Mouse (Mus musculus): Measurements from ENCODE around the gene Heatr6. TPM values are rescaled to one million over a fixed set of nuclear protein-coding genes. Genes with fewer than 3 reads are reported as not detected.

Heatr6 gene
- total and polyA plus RNA-seq, 2 experiments from 2014 or later, result 22.2 to 29.5 TPM

DNA sequence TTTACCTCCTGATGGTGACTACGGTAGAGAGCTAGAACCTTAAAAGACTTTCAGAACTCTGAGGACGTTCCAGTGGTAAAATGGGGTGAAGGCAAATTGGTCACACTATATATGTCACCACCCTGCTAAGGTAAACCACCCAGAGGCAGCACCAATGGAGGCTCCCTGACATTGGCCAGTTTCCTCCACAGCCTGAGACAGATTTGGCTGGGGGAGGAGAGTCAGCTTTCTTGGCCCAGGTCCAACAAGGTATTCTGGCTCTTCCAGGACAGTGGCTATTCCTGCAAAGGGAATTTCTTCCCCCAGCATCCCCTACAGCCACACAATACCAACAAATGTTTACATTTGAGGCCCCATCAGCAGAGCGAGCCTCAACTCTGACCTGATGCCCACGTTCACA lies 64.5 kb downstream of the Heatr6 start:
- H3K9ac ChIP-seq, result no peak overlapping the region

DNA sequence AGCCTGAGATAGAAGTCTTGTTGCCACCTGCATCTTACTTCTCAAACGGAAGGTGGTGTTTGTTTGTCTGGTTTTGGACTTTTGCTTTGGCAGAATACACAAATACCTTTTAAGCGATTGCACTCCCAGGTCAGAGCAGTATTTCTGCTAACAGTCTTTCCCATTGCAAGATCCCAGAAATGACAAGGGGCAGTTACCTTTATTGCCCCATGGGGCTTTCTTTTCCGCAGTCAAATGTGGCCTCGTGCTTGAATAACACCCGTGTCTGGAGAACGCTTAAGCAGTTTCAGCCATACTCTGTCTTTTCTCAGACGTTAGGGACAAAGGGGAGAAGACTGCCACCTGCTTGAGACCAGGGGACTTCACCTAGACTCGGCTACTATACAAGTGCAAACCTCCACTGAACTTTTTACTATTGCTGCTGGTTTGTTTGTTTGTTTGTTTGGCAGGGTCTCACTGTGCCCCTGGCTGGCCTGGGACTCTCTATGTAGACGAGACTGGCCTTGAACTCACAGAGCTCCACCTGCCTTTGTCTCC lies 65.2 kb downstream of the Heatr6 start:
- TF ChIP-seq CTCF (IDR thresholded peaks at IDR 0.05; ENCODE audit: low read depth), result no peak
- Histone ChIP-seq H3K4me2 (ENCODE audit: low read depth) (no peak overlapping the region), H3K27ac (ENCODE audit: low read depth, low read length) (no peak overlapping the region), H3K36me3 (ENCODE audit: insufficient read depth) (no peaks in the 10 kb centered on the region), H3K27me3 (ENCODE audit: insufficient read depth, low read length) (no peaks in the 10 kb centered on the region), H3K9ac (no peak overlapping the region), H3K9me3 (ENCODE audit: low read length) (no peaks in the 10 kb centered on the region), H3K4me3 (ENCODE audit: low read depth, low read length) (no peak overlapping the region), H3K4me1 (ENCODE audit: insufficient read depth) (no peaks in the 10 kb centered on the region)
- no peak for ATAC-seq
- no peak for DNase-seq
- WGBS, result 72% methylated on average over 9 of the region's 9 CpGs

More for the DNA sequence above, 64.5 kb downstream of the Heatr6 start:
- 80% methylated on average over 4 of the region's 4 CpGs for WGBS
- no peak for TF ChIP-seq CTCF (IDR thresholded peaks at IDR 0.05; ENCODE audit: low read depth)
- Histone ChIP-seq H3K4me3 (ENCODE audit: low read depth, low read length) (no peak overlapping the region), H3K27ac (ENCODE audit: low read depth, low read length) (no peak overlapping the region), H3K4me2 (ENCODE audit: low read depth) (no peak overlapping the region), H3K36me3 (ENCODE audit: insufficient read depth) (no peaks in the 10 kb centered on the region), H3K4me1 (ENCODE audit: insufficient read depth) (no peaks in the 10 kb centered on the region), H3K9me3 (ENCODE audit: low read length) (no peaks in the 10 kb centered on the region), H3K27me3 (ENCODE audit: insufficient read depth, low read length) (no peaks in the 10 kb centered on the region)
- no peak for DNase-seq
- ATAC-seq, result no peak

DNA sequence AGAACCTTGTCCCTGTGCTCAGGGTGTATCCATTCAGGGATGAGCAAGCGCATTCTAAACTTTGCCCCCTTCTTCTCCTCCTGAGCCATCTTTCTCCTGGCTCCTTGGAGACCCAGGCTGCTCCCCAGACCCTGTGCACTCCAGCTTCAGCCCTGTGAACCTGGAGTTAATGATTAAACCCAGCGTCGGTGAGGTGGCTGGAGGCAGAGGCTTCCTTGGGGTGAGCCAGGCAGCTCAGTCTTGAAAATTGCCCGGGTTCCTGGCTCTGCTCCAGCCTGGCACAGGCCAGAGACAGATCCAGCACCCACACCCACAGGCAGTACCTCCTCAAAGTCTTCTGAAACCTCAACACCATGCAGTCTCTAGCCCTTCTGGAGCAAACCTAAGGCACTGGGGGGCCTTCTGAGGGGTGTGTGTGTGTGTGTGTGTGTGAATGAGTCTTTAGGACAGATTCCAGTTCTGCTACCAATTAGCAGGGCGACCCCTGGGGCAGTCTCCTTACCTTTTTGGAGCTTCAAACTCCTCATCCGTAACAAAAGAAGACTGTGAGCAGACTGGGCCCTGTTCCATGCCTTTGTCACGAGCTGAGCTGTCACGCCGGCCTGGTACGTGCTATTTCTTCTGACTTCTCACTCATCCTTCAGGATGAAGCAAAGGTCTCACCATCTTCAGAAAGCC lies 66.4 kb downstream of the Heatr6 start:
- Histone ChIP-seq H3K9ac (no peak overlapping the region), H3K4me1 (ENCODE audit: insufficient read depth) (no peaks in the 10 kb centered on the region), H3K36me3 (ENCODE audit: insufficient read depth) (no peaks in the 10 kb centered on the region), H3K4me3 (ENCODE audit: low read depth, low read length) (no peak overlapping the region), H3K9me3 (ENCODE audit: low read length) (no peaks in the 10 kb centered on the region), H3K4me2 (ENCODE audit: low read depth) (no peak overlapping the region), H3K27ac (ENCODE audit: low read depth, low read length) (no peak overlapping the region), H3K27me3 (ENCODE audit: insufficient read depth, low read length) (no peaks in the 10 kb centered on the region)
- no peak for ATAC-seq
- no peak for DNase-seq
- TF ChIP-seq CTCF (IDR thresholded peaks at IDR 0.05; ENCODE audit: low read depth), result no peak
- 42% methylated on average over 10 of the region's 10 CpGs for WGBS

DNA sequence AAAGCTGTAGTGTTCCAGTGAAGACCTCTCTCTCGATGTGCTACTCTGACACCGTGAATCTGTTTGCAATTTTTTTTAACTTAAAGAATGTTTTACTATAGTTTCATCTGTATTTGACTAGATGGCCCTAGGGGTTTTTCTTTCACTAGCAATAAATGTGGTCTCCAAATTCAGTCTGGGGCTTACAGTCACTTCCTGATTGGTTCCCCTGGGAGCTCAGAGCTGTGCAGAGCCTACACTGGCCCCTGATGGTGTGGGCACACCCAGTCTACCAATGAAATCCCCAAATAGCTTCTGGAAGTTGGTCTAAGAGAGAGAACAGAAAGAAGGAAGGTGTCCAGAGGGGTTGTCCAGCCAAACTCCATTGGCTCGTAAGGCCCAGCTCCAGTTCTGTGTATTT lies 72.6 kb downstream of the Heatr6 start:
- DNase-seq (no peak), ATAC-seq (no peak)
- Histone ChIP-seq H3K27ac (ENCODE audit: low read depth, low read length) (no peak overlapping the region), H3K9ac (no peak overlapping the region), H3K4me2 (ENCODE audit: low read depth) (no peak overlapping the region), H3K4me1 (ENCODE audit: insufficient read depth) (no peaks in the 10 kb centered on the region), H3K4me3 (ENCODE audit: low read depth, low read length) (no peak overlapping the region), H3K36me3 (ENCODE audit: insufficient read depth) (no peaks in the 10 kb centered on the region), H3K27me3 (ENCODE audit: insufficient read depth, low read length) (no peaks in the 10 kb centered on the region), H3K9me3 (ENCODE audit: low read length) (no peaks in the 10 kb centered on the region)
- 93% methylated on average over 3 of the region's 3 CpGs for WGBS
- no peak for TF ChIP-seq CTCF (IDR thresholded peaks at IDR 0.05; ENCODE audit: low read depth)

DNA sequence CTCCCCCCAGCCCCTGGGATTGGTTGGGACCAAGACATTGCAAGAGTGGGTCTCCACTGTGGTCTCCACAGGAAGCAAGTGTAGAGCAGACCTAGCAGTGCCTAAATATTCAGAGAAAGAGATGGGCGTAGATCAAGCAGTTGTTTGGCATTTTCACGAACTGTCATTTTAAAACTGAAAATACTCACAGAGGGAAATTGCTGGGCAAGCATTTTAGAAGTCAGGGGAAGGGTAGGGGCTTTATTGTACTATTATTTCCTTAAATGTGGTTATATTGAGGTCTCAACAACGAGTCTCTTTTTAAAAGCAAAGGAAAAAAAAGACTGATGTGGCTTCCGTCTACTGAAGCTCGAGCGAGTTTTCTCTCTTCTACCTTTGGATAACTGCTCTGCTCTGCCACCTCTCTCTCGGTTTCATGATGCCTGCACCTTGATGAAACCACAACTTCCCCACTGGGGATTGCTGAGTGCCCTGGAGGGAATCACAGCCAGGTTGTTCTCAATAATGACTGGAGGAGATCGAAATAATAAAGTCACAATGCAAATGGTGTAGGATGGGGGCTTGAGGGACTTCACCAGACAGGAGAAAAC lies 75.2 kb downstream of the Heatr6 start:
- Histone ChIP-seq H3K4me1 (ENCODE audit: insufficient read depth) (no peaks in the 10 kb centered on the region), H3K9ac (no peak overlapping the region), H3K9me3 (ENCODE audit: low read length) (no peaks in the 10 kb centered on the region), H3K27ac (ENCODE audit: low read depth, low read length) (no peak overlapping the region), H3K4me2 (ENCODE audit: low read depth) (no peak overlapping the region), H3K36me3 (ENCODE audit: insufficient read depth) (no peaks in the 10 kb centered on the region), H3K4me3 (ENCODE audit: low read depth, low read length) (no peak overlapping the region), H3K27me3 (ENCODE audit: insufficient read depth, low read length) (no peaks in the 10 kb centered on the region)
- no peak for TF ChIP-seq CTCF (IDR thresholded peaks at IDR 0.05; ENCODE audit: low read depth)
- ATAC-seq (no peak), DNase-seq (no peak)
- WGBS, result 84% methylated on average over 8 of the region's 8 CpGs

DNA sequence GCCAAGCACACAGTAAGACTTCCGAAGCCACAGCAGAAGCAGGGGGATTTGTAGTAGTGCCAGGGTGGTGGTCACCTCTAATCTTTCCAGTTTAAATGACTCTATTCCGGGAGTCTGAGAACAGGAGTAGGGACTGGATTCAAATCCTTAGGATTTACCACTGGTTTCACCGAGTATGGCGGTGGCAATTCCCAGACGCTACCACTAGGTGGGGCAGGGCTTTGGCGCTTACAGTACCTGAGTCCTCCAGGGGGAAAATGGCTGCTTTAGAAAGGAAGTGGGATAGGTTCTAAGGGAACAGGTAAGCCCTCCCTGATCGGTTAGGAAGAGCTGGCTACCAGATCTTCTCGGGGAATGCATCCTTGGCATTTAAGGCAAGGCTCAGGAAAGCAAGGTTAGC lies 78.9 kb downstream of the Heatr6 start:
- Histone ChIP-seq H3K9ac (no peak overlapping the region), H3K27ac (ENCODE audit: low read depth, low read length) (no peak overlapping the region), H3K36me3 (ENCODE audit: insufficient read depth) (no peaks in the 10 kb centered on the region), H3K4me2 (ENCODE audit: low read depth) (no peak overlapping the region), H3K4me1 (ENCODE audit: insufficient read depth) (no peaks in the 10 kb centered on the region), H3K27me3 (ENCODE audit: insufficient read depth, low read length) (no peaks in the 10 kb centered on the region), H3K4me3 (ENCODE audit: low read depth, low read length) (no peak overlapping the region), H3K9me3 (ENCODE audit: low read length) (no peaks in the 10 kb centered on the region)
- DNase-seq (peak; percentile 23), ATAC-seq (no peak)
- TF ChIP-seq CTCF (IDR thresholded peaks at IDR 0.05; ENCODE audit: low read depth), result peak; percentile 49
- WGBS, result 40% methylated on average over 8 of the region's 8 CpGs

Other genes starting within 250 kb of the Heatr6 start
- not detected in 2 replicates for gene Heatr9, start 231.5 kb upstream of the Heatr6 start, total RNA-seq (2014; rRNA removed)
- gene Heatr9, start 231.5 kb upstream of the Heatr6 start, polyA plus RNA-seq (2015; fragmentation: Nextera tagmentation; extraction: Ambion mirVana), result not detected in 2 replicates
- not detected in 2 replicates for gene Ccl5, start 223.2 kb upstream of the Heatr6 start, total RNA-seq (2014; rRNA removed)
- 0.98 and 1.1 TPM in 2 replicates for gene Ccl5, start 223.2 kb upstream of the Heatr6 start, polyA plus RNA-seq (2015; fragmentation: Nextera tagmentation; extraction: Ambion mirVana)
- 1.2 and 1.8 TPM in 2 replicates for gene Ccl9, start 175.1 kb upstream of the Heatr6 start, total RNA-seq (2014; rRNA removed)
- gene Ccl9, start 175.1 kb upstream of the Heatr6 start, polyA plus RNA-seq (2015; fragmentation: Nextera tagmentation; extraction: Ambion mirVana), result 2.5 and 3.4 TPM in 2 replicates
- 0.77 and 5.0 TPM in 2 replicates for gene Ccl6, start 160.6 kb upstream of the Heatr6 start, total RNA-seq (2014; rRNA removed)
- gene Ccl6, start 160.6 kb upstream of the Heatr6 start, polyA plus RNA-seq (2015; fragmentation: Nextera tagmentation; extraction: Ambion mirVana), result 3.5 and 3.7 TPM in 2 replicates
- gene Rpl9-ps1, start 108.1 kb upstream of the Heatr6 start, total RNA-seq (2014; rRNA removed), result not detected in 2 replicates
- gene Rpl9-ps1, start 108.1 kb upstream of the Heatr6 start, polyA plus RNA-seq (2015; fragmentation: Nextera tagmentation; extraction: Ambion mirVana), result not detected in 2 replicates
- 0.62 and 1.6 TPM in 2 replicates for gene Ccl3, start 104.3 kb upstream of the Heatr6 start, total RNA-seq (2014; rRNA removed)
- gene Ccl3, start 104.3 kb upstream of the Heatr6 start, polyA plus RNA-seq (2015; fragmentation: Nextera tagmentation; extraction: Ambion mirVana), result 1.0 and 1.9 TPM in 2 replicates
- not detected in 2 replicates for gene Ccl4, start 91.1 kb upstream of the Heatr6 start, total RNA-seq (2014; rRNA removed)
- gene Ccl4, start 91.1 kb upstream of the Heatr6 start, polyA plus RNA-seq (2015; fragmentation: Nextera tagmentation; extraction: Ambion mirVana), result 0.58 and 1.1 TPM in 2 replicates
- gene Wfdc17, start 49.7 kb upstream of the Heatr6 start, total RNA-seq (2014; rRNA removed), result not detected in 2 replicates
- 0.69 TPM in 1 of 2 replicates, not detected in the other for gene Wfdc17, start 49.7 kb upstream of the Heatr6 start, polyA plus RNA-seq (2015; fragmentation: Nextera tagmentation; extraction: Ambion mirVana)
- not detected in 2 replicates for gene Wfdc18, start 44.7 kb upstream of the Heatr6 start, total RNA-seq (2014; rRNA removed)
- 1.2 and 2.4 TPM in 2 replicates for gene Wfdc18, start 44.7 kb upstream of the Heatr6 start, polyA plus RNA-seq (2015; fragmentation: Nextera tagmentation; extraction: Ambion mirVana)
- gene Wfdc21, start 6.8 kb upstream of the Heatr6 start, total RNA-seq (2014; rRNA removed), result not detected in 2 replicates
- 0.89 TPM in 1 of 2 replicates, not detected in the other for gene Wfdc21, start 6.8 kb upstream of the Heatr6 start, polyA plus RNA-seq (2015; fragmentation: Nextera tagmentation; extraction: Ambion mirVana)
- gene Hnf1b, start 96.4 kb downstream of the Heatr6 start, total RNA-seq (2014; rRNA removed), result 0.08 TPM in 1 of 2 replicates, not detected in the other
- gene Hnf1b, start 96.4 kb downstream of the Heatr6 start, polyA plus RNA-seq (2015; fragmentation: Nextera tagmentation; extraction: Ambion mirVana), result 0.15 and 0.27 TPM in 2 replicates
- 25.1 and 30.3 TPM in 2 replicates for gene Ddx52, start 188.4 kb downstream of the Heatr6 start, total RNA-seq (2014; rRNA removed)
- gene Ddx52, start 188.4 kb downstream of the Heatr6 start, polyA plus RNA-seq (2015; fragmentation: Nextera tagmentation; extraction: Ambion mirVana), result 18.4 and 19.3 TPM in 2 replicates
- 33.3 and 52.1 TPM in 2 replicates for gene Synrg, start 210.7 kb downstream of the Heatr6 start, total RNA-seq (2014; rRNA removed)
- gene Synrg, start 210.7 kb downstream of the Heatr6 start, polyA plus RNA-seq (2015; fragmentation: Nextera tagmentation; extraction: Ambion mirVana), result 14.4 and 18.6 TPM in 2 replicates